Mouse (Mus musculus): ENCODE data around the gene Banp.

Gene Banp

DNA sequence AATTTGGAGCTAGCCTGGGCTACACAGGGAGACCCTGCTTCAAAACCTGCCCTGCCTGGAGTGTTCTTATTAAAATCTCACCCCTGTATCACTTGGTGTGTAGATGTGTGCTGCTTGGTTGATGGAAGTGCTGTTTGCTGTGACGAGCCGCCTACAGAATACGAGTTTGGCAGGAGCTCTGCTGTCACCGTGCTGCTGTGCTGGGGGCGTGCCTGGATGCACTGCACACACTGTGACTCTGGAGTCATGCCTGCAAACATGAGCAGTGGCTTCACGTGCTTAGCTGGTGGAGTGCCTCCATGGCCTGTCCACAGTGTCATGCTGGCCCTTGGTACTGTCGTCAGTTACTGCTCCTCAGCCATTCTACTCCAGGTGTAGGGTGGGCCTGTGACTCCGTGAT, 109.4 kb downstream of the Banp start:
- no peak for DNase-seq (ENCODE audit: low read depth, low spot score)

DNA sequence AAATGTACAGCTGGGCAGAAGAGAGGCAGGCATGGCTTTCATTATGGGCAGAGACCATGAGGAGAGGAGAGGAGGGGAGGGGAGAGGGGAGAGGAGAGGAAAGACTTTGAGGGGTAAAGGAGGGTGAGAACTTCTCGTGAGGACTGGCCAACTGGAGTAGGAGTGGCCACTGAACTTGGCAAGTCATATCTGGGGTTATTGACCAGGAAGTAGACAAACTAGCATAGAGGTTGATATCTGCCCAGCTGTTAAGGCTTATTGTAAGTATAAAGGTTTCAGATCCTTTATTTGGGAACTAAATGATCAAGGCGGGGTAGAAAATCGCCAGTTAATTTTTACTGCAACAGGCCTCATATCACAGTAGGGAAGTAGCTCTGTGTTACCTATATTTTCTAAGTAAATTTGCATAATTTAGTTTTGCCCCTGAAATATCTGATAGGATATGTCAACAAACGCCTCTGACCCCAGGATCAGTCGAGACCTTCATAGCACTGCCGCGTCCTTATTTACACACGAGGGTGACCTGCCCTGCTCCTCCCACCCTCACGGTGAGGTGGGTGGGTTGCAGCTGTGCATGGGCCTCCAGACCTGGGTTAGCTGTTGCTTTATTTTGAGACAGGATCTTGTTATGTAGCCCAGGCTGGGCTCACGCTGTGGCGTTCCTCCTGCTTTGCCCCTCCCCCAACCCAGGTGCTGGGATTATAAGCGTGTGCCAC, 113.1 kb downstream of the Banp start:
- no peak for DNase-seq (ENCODE audit: low read depth, low spot score)

DNA sequence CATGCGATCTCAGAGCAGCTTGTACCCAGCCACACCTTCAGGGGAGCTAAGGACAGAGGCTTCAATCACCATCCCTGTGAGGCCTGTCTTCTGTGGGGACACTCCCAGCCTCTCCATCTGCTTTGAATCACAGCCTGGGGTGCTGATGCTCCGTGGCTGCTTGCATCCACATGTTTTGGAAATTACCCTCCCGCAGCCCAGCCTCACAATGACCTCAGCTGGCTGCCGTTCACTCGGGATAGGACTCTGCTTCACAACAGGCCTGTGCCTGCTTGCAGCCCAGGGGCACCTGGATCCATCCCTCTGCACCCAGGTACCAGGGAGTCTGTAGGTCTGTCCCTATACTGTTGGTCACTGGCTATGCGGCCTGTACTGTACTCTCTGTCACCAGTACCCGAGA, 114.8 kb downstream of the Banp start:
- DNase-seq (ENCODE audit: low read depth, low spot score) = peak; percentile 20

DNA sequence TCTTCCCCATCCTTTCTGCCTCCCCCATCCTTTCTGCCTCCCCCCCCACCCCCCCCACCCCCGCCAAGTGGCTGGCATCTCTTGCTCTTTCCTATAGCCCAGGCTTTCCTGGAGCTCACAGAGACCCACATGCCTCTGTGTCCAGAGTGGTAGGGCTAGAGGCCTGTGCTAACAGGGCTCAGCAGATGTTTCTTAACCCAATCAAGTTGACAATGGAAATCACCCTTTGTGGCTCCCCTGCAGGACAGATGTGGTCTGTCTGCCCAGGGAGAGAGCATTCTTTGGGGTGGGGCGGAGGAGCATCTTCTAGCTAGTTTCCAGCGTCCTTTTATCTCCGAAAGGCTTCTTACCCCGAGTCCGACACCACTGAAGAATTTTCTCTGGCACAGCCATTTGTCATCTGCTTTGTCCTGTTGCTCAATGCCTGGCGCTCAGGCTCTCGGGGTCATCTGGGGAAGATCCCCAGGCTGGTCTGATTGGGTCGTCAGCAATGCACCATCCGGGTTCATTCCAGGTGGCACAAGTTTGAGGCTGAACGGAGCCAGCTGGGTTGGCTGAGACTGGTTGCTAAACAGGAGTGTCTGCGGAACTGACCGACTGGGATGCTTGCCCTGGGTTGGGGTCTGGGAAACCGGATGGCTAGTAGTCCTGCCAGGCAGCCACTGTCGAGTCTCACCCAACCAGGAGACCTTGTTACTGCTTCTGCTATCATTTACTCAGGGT, 118.4 kb downstream of the Banp start:
- DNase-seq (ENCODE audit: low read depth, low spot score) = no peak

DNA sequence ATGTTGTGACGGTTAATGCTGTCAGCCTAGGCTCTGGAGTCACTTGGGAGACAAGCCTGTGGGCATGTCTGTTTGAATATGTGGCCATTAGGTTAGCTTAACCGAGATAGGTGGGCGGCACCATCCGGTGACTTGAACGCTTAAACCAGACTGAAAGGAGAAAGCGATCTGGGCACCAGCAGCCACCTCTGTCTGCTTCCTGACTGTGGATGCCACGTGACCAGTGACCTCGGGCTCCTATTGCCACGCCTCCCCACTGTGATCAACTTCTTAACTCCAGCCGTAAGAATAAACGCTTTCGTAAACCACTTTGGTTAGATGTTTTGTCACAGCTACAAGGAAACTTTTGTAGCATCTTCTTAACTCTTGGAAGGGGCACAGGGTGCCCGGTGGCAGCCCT, 119.1 kb downstream of the Banp start:
- no peak for DNase-seq (ENCODE audit: low read depth, low spot score)

DNA sequence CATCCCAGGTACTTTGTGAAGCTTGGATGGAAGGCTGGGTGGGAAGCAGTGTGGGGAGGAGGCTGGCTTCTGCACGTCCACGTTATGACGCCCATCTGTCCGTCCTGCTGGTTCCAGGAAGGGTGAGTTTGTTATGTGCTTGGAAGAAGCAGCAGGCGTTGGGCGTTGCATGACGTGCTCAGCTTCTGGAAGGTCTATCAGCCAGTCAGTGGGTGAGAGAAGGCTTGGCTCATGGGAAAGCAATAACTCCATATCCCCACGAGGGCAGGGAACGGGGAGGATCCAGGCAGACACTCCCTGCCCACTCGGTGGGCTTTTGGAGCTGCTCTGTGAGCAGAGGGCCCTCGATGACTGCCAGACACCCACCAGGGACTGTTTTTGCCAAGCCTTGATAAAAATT, 119.7 kb downstream of the Banp start:
- DNase-seq (ENCODE audit: low read depth, low spot score) = no peak

DNA sequence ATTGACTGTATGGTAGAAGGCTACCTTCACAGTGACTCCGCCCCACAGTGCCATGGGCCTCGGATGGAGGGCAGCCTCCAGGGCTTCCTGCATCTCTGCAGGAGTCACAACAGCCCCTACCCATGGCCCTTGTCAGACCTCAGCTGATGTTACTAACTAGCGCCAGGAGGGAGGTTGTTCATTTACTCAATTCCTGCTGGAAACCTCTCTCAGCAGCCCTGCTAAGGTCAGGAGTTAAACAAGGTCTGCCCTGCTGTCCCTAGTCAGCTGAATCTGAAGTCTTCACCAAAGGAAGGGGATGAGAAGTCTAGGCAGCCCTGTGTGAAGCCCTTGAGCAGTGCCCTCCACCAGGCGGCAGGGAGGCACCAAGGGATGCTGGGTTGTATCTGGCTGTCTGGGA, 121.6 kb downstream of the Banp start:
- DNase-seq (ENCODE audit: low read depth, low spot score) = no peak

DNA sequence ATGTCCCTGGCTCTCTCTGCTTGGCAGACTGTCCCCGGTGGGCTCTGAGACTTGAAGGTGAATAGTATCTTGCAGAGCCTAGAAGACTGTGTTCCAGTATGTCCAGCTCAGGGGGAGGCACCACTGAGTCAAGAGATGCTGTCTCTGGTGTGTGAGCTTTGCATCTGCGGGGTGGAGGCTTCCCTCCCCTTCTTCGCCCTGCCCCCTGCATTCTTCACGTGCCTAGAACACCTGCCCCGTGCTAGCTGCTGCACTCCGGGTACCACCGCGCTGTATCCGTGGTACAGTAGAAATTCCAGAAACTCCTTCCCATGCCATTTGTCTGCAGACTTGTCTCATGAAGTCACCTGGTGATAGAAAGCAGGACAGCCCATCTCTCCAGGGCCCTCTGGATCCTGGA, 124.4 kb downstream of the Banp start:
- no peak for DNase-seq (ENCODE audit: low read depth, low spot score)

DNA sequence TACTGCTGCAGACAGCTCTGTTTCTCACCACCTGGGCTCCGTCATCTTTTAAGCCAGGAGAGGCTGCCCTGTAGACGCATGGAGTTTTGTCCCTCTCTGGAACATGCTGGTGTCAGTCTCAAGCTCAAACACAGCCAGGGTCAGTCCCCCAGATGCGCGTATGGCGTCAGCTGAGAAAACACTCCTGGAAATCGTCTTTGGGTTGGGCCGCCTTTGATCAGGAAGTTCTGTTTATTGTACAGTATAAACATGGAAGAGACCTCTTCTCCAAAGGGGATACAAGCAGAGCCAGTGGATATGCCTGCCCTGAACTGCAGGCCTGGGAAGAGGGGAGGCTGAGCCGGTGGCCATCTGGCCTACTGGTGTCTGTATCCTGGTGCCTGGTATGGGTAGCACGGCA, 124.9 kb downstream of the Banp start:
- no peak for DNase-seq (ENCODE audit: low read depth, low spot score)

DNA sequence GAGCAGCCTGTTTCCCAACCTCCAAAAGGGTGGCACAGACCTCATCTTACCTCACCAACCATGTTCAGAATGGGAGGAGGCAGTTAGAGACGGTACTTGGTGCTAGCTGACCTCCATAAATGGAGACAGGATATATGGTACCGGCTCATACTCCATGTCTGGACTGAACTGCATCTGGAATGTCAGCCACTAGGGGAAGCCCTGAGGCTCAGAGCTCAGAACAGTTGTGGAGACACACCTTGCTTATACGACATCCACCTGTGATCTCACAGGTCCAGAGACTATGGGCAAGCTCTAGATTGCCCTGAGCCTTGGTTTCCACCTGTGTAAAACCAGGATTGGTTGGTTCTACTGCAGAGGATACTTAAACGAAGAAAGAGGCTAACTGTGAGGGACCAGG, 125.4 kb downstream of the Banp start:
- DNase-seq (ENCODE audit: low read depth, low spot score) = no peak

DNA sequence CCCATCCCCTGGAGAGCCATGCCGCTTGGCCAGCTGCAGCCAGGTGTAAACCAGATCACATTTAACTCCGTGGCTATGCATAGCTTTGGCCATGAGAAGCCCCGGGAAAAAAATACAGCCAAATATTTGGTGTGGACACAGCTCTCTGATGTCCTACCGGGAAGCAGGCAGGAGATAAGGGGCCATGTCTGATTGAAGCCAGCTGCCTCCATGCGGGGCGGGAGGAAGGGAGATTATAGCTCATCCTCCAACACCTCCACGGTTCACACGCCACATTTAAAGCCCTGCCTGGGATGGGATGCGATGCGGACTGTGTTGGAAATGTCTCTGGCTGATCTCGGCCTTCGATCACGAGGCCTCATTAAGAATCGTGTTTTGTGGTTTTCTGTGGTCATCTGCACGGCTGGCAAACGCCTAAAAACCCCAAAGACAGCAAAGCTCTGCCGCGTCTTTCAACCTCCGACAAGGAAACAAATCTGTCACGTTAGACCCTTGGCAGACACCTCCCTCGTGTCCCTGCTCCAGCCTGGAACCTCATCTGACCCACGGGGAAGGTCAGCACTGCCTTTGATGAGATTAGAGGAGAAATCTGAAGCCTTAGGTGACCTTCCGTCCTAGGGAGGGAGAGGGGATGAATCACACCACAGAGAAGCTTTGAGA, 126.8 kb downstream of the Banp start:
- no peak for DNase-seq (ENCODE audit: low read depth, low spot score)

DNA sequence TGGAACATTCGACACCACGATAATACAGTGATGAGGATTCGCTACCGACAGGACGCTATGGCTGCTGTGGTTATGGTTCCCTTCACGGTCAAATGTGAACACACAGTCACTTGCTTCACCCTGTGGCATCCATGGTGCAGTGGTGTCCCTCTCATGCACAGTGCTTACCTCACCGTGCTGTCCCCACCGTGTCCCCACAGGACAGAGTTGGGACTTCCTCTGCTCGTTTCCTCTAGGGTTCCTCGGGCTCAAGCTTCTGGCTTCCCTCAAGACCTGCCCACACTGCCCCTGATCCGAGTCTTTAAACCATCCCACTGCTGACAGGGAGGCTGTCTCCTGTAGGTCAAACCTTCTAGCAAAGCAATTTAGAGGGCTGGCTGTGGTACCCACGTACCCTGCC, 128.8 kb downstream of the Banp start:
- no peak for DNase-seq (ENCODE audit: low read depth, low spot score)

Data from 3T3-L1 (cell line).